12 mouse cellular contexts compared by ENCODE assay signal in the genomic region with DNA sequence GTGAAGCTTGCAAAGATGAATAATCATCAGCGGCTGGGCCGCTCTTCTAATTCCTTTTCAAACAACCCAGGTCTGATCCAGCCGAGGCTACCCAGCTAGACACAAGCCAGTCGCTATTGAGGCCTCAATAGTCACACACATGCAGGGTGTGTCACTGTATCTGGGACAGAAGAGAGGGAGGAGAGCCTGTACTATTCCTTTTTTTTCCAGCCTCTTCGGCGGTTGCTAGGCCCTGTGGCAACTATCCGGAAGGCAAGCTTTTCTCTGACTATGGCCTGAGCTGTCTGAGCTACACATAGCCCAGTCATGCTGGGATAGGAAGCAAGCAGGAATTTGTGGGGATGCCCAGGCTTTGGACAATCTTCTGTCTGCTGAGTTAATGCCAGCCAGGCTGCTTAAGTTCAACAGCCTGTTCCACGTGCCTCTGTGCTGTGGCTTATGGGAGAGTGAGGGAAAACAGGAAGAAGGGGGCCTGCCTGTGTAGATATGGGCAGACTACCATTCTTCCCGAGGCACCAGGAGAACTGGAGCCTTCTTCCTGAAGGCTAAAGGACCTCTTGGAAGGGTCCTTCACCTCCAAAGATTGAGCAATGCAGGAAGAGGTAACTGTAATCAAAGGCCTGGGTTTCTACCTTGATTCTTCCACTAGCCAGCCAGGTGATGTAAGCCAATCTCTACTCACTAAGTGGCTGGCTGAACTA.
DNase-seq lines count a peak whose midpoint lies in the region; ATAC-seq lines count a peak whose summit lies in the region.
"Had no signal": no experiment of that assay in that cellular context is flagged by ENCODE, and none has a peak within 500 bp of the region (broad histone marks: within the 10 kb centered on the region; RNA-seq: fewer than 3 reads in every experiment).

No protein-coding gene starts in this region.

- peak overlapping the region; percentile 53; the same call in 1 of the 2 replicates for H3K27ac ChIP-seq in heart, embryonic 13.5 days (replicated peaks)
- H3K27ac ChIP-seq in embryonic facial prominence, embryonic 13.5 days: no peak overlapping the region
- peak overlapping the region; percentile 8; the same call in 1 of the 2 replicates for H3K27ac ChIP-seq in hindbrain, embryonic 15.5 days (replicated peaks)
- peak overlapping the region; percentile 85 for H3K27ac ChIP-seq in midbrain, embryonic 13.5 days
- H3K27ac ChIP-seq: liver, embryonic 15.5 days had no signal

- ATAC-seq in heart, embryonic 13.5 days (ENCODE audit: extremely low read depth, insufficient number of reproducible peaks, low FRiP score, low TSS enrichment): no peak
- ATAC-seq in embryonic facial prominence, embryonic 13.5 days (ENCODE audit: insufficient number of reproducible peaks, insufficient read depth, low FRiP score, low TSS enrichment, low read depth): no peak
- ATAC-seq in hindbrain, embryonic 15.5 days (ENCODE audit: low FRiP score, low read depth): peak; percentile 42; the same call in 1 of the 2 replicates
- peak; percentile 58 for ATAC-seq in midbrain, embryonic 13.5 days
- ATAC-seq in inflammation-experienced regulatory T-cells, adult 6 months: no peak

- WGBS in heart, embryonic 13.5 days: 52% methylated on average over 9 of the region's 9 CpGs
- 55% methylated on average over 9 of the region's 9 CpGs for WGBS in embryonic facial prominence, embryonic 13.5 days
- 24% methylated on average over 9 of the region's 9 CpGs for WGBS in hindbrain, embryonic 15.5 days
- WGBS in midbrain, embryonic 13.5 days: 15% methylated on average over 9 of the region's 9 CpGs

- H3K9ac ChIP-seq in heart, embryonic 13.5 days: no peak overlapping the region
- H3K9ac ChIP-seq in embryonic facial prominence, embryonic 13.5 days: 0 out of 2 replicates have a peak overlapping the region, but pooled peaks have one; percentile 16
- H3K9ac ChIP-seq in hindbrain, embryonic 15.5 days: no peak overlapping the region
- H3K9ac ChIP-seq in midbrain, embryonic 13.5 days (replicated peaks): no peak overlapping the region
- H3K9ac ChIP-seq: liver, embryonic 15.5 days had no signal

- H3K9me3 ChIP-seq in heart, embryonic 13.5 days: no peaks in the 10 kb centered on the region
- H3K9me3 ChIP-seq in embryonic facial prominence, embryonic 13.5 days: no peaks in the 10 kb centered on the region
- H3K9me3 ChIP-seq in hindbrain, embryonic 15.5 days: no peaks in the 10 kb centered on the region
- no peaks in the 10 kb centered on the region for H3K9me3 ChIP-seq in midbrain, embryonic 13.5 days
- H3K9me3 ChIP-seq: liver, embryonic 15.5 days had no signal

- H3K4me2 ChIP-seq in heart, embryonic 13.5 days: no peak overlapping the region
- no peak overlapping the region for H3K4me2 ChIP-seq in embryonic facial prominence, embryonic 13.5 days
- no peak overlapping the region for H3K4me2 ChIP-seq in hindbrain, embryonic 15.5 days
- H3K4me2 ChIP-seq in midbrain, embryonic 13.5 days (replicated peaks): no peak overlapping the region
- H3K4me2 ChIP-seq: liver, embryonic 15.5 days had no signal

- H3K4me1 ChIP-seq in heart, embryonic 13.5 days: peaks cover 58% of the 10 kb centered on the region
- peaks cover 19% of the 10 kb centered on the region for H3K4me1 ChIP-seq in embryonic facial prominence, embryonic 13.5 days
- H3K4me1 ChIP-seq in hindbrain, embryonic 15.5 days (replicated peaks): peaks cover 18% of the 10 kb centered on the region
- H3K4me1 ChIP-seq in midbrain, embryonic 13.5 days (replicated peaks): peaks cover 38% of the 10 kb centered on the region
- H3K4me1 ChIP-seq: liver, embryonic 15.5 days had no signal

- no peaks in the 10 kb centered on the region for H3K27me3 ChIP-seq in heart, embryonic 13.5 days (replicated peaks)
- no peaks in the 10 kb centered on the region for H3K27me3 ChIP-seq in embryonic facial prominence, embryonic 13.5 days
- no peaks in the 10 kb centered on the region for H3K27me3 ChIP-seq in hindbrain, embryonic 15.5 days
- H3K27me3 ChIP-seq in midbrain, embryonic 13.5 days: no peaks in the 10 kb centered on the region
- H3K27me3 ChIP-seq: CH12.LX; liver, embryonic 15.5 days had no signal

- no peaks in the 10 kb centered on the region for H3K36me3 ChIP-seq in heart, embryonic 13.5 days
- H3K36me3 ChIP-seq in embryonic facial prominence, embryonic 13.5 days: no peaks in the 10 kb centered on the region
- no peaks in the 10 kb centered on the region for H3K36me3 ChIP-seq in hindbrain, embryonic 15.5 days
- H3K36me3 ChIP-seq in midbrain, embryonic 13.5 days: no peaks in the 10 kb centered on the region
- H3K36me3 ChIP-seq: liver, embryonic 15.5 days had no signal

- H3K4me3 ChIP-seq in heart, embryonic 13.5 days: no peak overlapping the region
- no peak overlapping the region for H3K4me3 ChIP-seq in embryonic facial prominence, embryonic 13.5 days
- H3K4me3 ChIP-seq in hindbrain, embryonic 15.5 days: no peak overlapping the region
- H3K4me3 ChIP-seq in midbrain, embryonic 13.5 days (replicated peaks): no peak overlapping the region
- H3K4me3 ChIP-seq: liver, embryonic 15.5 days had no signal

- DNase-seq in heart, postnatal 4 days: no peak
- no peak for DNase-seq in spleen, postnatal 4 days (ENCODE audit: low spot score in 2 of 2)
- DNase-seq in testis, postnatal 10 days (ENCODE audit: low spot score): no peak
- DNase-seq: cerebellum, adult 18-20 months; thymus, postnatal 36 days had no signal

Comparison
In these comparisons a context has a peak if more than half of its experiments do, and no peak if none do; other contexts are left out.
1. ATAC-seq: peak in hindbrain, embryonic 15.5 days (single experiment) and midbrain, embryonic 13.5 days (single experiment); none in heart, embryonic 13.5 days (single experiment), embryonic facial prominence, embryonic 13.5 days (single experiment) and inflammation-experienced regulatory T-cells, adult 6 months (single experiment).